Mouse (Mus musculus) spleen, postnatal 4 days (tissue): ENCODE data around the gene Dstn.

Experiments used
- DNase-seq, 2 experiments: peaks; one replicate each; pipeline ENCODE4 v3.0.0; 2022; ENCODE audit warnings: low spot score in 2 of 2

The Dstn gene

GRCm38 (mm10) chr2:143914760-143915599, at the start of gene Dstn:
Dstn (plus strand) TSS chr2:143915320.
- peak; percentile 96 to 98 for DNase-seq

GRCm38 (mm10) chr2:143867326-143867725, 47.8 kb upstream of the Dstn start:
- peak; percentile 51 to 76 for DNase-seq

- no peak for DNase-seq
Observed at GRCm38 (mm10) chr2:143870936-143871688, 44.0 kb upstream of the Dstn start.

GRCm38 (mm10) chr2:143876026-143876425, 39.1 kb upstream of the Dstn start:
- no peak for DNase-seq

- DNase-seq, result no peak
Observed at GRCm38 (mm10) chr2:143876929-143877632, 38.0 kb upstream of the Dstn start.

- DNase-seq, result no peak
Observed at GRCm38 (mm10) chr2:143879311-143879710, 35.8 kb upstream of the Dstn start.

GRCm38 (mm10) chr2:143882002-143882401, 33.1 kb upstream of the Dstn start:
- no peak for DNase-seq

- DNase-seq, result no peak
Observed at GRCm38 (mm10) chr2:143882606-143883288, 32.4 kb upstream of the Dstn start.

GRCm38 (mm10) chr2:143889131-143889859, 25.8 kb upstream of the Dstn start:
- DNase-seq, result no peak

GRCm38 (mm10) chr2:143889860-143890433, 25.2 kb upstream of the Dstn start:
- no peak for DNase-seq

GRCm38 (mm10) chr2:143891302-143892048, 23.6 kb upstream of the Dstn start:
- DNase-seq, result no peak

- peak in 1 of 2 experiments; percentile 54 for DNase-seq
Observed at GRCm38 (mm10) chr2:143899470-143900220, 15.5 kb upstream of the Dstn start.

GRCm38 (mm10) chr2:143900821-143901351, 14.2 kb upstream of the Dstn start:
- no peak for DNase-seq

- peak in 1 of 2 experiments; percentile 38 for DNase-seq
Observed at GRCm38 (mm10) chr2:143903376-143904045, 11.6 kb upstream of the Dstn start.

GRCm38 (mm10) chr2:143904896-143905295, 10.2 kb upstream of the Dstn start:
- DNase-seq, result peak in 1 of 2 experiments; percentile 52

- DNase-seq, result no peak
Observed at GRCm38 (mm10) chr2:143909230-143909629, 5.9 kb upstream of the Dstn start.

GRCm38 (mm10) chr2:143912199-143912598, 2.9 kb upstream of the Dstn start:
- no peak for DNase-seq

- no peak for DNase-seq
Observed at GRCm38 (mm10) chr2:143914221-143914620, 899 bp upstream of the Dstn start.
